Mouse (Mus musculus): ENCODE results near the gene Pde6h.

- TF ChIP-seq EP300 (optimal IDR thresholded peaks at IDR 0.05) (no peak), CTCF (IDR thresholded peaks at IDR 0.05; ENCODE audit: low read depth) (peak; percentile 85)
Observed at GRCm38 (mm10) chr6:136980331-136980746, 56.7 kb downstream of the Pde6h start.
